Mouse (Mus musculus) forebrain, postnatal 0 days (tissue): ENCODE measurements around the gene Dapk1. TPM values are rescaled to one million over a fixed set of nuclear protein-coding genes. Genes with fewer than 3 reads are reported as not detected.

ENCODE experiments used
- ATAC-seq: fragments of 200-750 bp; cut with Nextera tagmentation; 2 replicates; pipeline ENCODE4 v1.8.0; 2017; ENCODE audit warnings: mild to moderate bottlenecking, moderate library complexity
- DNase-seq: peaks from one replicate; pipeline ENCODE4 v3.0.0-alpha.2; 2015
- H3K27ac ChIP-seq: fragments of 300-500 bp; sonication (generic); 2 replicates; pipeline ENCODE4 v1.5.1; 2014; ENCODE audit warnings: low read depth, mild to moderate bottlenecking, antibody characterized with exemption, low read length, moderate library complexity, mixed read lengths
- H3K27me3 ChIP-seq: fragments of 300-500 bp; sonication (generic); 2 replicates; pipeline ENCODE4 v1.6.1; 2014; ENCODE audit warnings: mild to moderate bottlenecking, low read length, mixed read lengths; ENCODE audit not compliant: insufficient read depth
- H3K36me3 ChIP-seq: fragments of 300-500 bp; sonication (generic); 2 replicates; pipeline ENCODE4 v1.6.1; 2014; ENCODE audit warnings: mild to moderate bottlenecking, moderate library complexity; ENCODE audit not compliant: insufficient read depth
- H3K4me1 ChIP-seq: fragments of 300-500 bp; sonication (generic); 2 replicates; pipeline ENCODE4 v1.6.1; 2014; ENCODE audit warnings: antibody characterized with exemption; ENCODE audit not compliant: insufficient read depth
- H3K4me2 ChIP-seq: fragments of 300-500 bp; sonication (generic); 2 replicates; pipeline ENCODE4 v1.6.1; 2014; ENCODE audit warnings: low read depth, mild to moderate bottlenecking, moderate library complexity
- H3K4me3 ChIP-seq: fragments of 300-500 bp; sonication (generic); 2 replicates; pipeline ENCODE4 v1.5.1; 2014; ENCODE audit warnings: low read depth, low read length, mixed read lengths
- H3K9ac ChIP-seq: fragments of 300-500 bp; sonication (generic); 2 replicates; pipeline ENCODE4 v1.6.1; 2014; ENCODE audit warnings: mild to moderate bottlenecking
- H3K9me3 ChIP-seq: fragments of 300-500 bp; sonication (generic); 2 replicates; pipeline ENCODE4 v1.6.1; 2016; ENCODE audit warnings: low read length
- CTCF ChIP-seq: sonication (generic); IDR thresholded peaks from 2 replicates; pipeline ENCODE4 v1.5.1; 2016; ENCODE audit warnings: antibody characterized with exemption, control low read depth, low read depth
- WGBS: fragments of 180-500 bp; shearing (Covaris S2); extraction: QIAGEN DNeasy Blood & Tissue Kit; methylation state at CpG from one replicate; pipeline ENCODE4 v1.1.7; 2014; 5-methylcytosine and 5-hydroxymethylcytosine counted together
- polyA plus RNA-seq: library from polyadenylated mRNA; unstranded; fragments of >200 nt; fragmentation: Nextera tagmentation; extraction: Ambion mirVana; gene quantifications from 2 replicates; pipeline ENCODE4 v1.2.1, GENCODE M21; 2015
- total RNA-seq: library from RNA; depleted of rRNA; stranded (reverse); fragments of >200 nt; gene quantifications from 2 replicates; pipeline ENCODE4 v1.2.3, GENCODE M21; 2014

Dapk1 gene
- total and polyA plus RNA-seq, 2 experiments from 2014 or later: 35.6 to 72.6 TPM

DNA sequence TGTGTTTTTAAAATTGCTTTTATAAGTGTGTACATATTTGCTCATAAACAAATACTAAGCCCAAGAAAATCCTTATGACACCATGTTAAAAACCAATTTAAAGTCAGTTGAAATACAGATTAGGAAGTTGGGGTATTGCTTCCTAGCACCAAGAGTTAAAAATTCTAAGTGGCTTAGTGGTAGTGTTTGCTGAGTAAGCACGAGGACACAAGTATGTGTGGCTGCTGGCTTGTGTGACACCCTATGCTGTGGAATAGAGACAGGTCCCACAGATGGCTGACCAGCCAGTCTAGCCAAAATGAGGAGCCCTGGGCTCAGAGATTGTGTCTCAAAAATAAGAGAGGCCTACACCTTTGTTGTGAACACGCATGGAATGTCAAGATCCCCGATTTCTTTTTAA, 114.4 kb downstream of the Dapk1 start:
- H3K36me3 ChIP-seq: peaks cover 23% of the 10 kb centered on the region
- H3K27ac ChIP-seq: no peak overlapping the region
- no peaks in the 10 kb centered on the region for H3K27me3 ChIP-seq
- H3K4me3 ChIP-seq: no peak overlapping the region
- no peak for ATAC-seq
- TF ChIP-seq CTCF: no peak
- H3K9ac ChIP-seq: no peak overlapping the region
- H3K4me2 ChIP-seq: no peak overlapping the region
- H3K9me3 ChIP-seq: no peaks in the 10 kb centered on the region
- DNase-seq: no peak
- no peaks in the 10 kb centered on the region for H3K4me1 ChIP-seq
- WGBS: 65% methylated on average over 3 of the region's 3 CpGs

GRCm38 (mm10) chr13:60717421-60717820, 115.7 kb downstream of the Dapk1 start:
- ATAC-seq: no peak
- Histone ChIP-seq H3K4me3 (no peak overlapping the region), H3K4me2 (no peak overlapping the region), H3K4me1 (no peaks in the 10 kb centered on the region), H3K36me3 (peaks cover 29% of the 10 kb centered on the region), H3K27ac (no peak overlapping the region), H3K27me3 (no peaks in the 10 kb centered on the region), H3K9ac (no peak overlapping the region), H3K9me3 (no peaks in the 10 kb centered on the region)
- no peak for DNase-seq
- no peak for TF ChIP-seq CTCF
- 63% methylated on average over 10 of the region's 10 CpGs for WGBS

GRCm38 (mm10) chr13:60719581-60719980, 117.8 kb downstream of the Dapk1 start:
- Histone ChIP-seq H3K9ac (no peak overlapping the region), H3K36me3 (peaks cover 43% of the 10 kb centered on the region), H3K4me3 (no peak overlapping the region), H3K27ac (no peak overlapping the region), H3K9me3 (no peaks in the 10 kb centered on the region), H3K4me2 (no peak overlapping the region), H3K27me3 (no peaks in the 10 kb centered on the region), H3K4me1 (no peaks in the 10 kb centered on the region)
- DNase-seq: no peak
- TF ChIP-seq CTCF: no peak
- 91% methylated on average over 10 of the region's 10 CpGs for WGBS
- ATAC-seq: no peak

GRCm38 (mm10) chr13:60722763-60723162, 121.0 kb downstream of the Dapk1 start:
- WGBS: 93% methylated on average over 8 of the region's 8 CpGs
- no peak for DNase-seq
- no peaks in the 10 kb centered on the region for H3K4me1 ChIP-seq

DNA sequence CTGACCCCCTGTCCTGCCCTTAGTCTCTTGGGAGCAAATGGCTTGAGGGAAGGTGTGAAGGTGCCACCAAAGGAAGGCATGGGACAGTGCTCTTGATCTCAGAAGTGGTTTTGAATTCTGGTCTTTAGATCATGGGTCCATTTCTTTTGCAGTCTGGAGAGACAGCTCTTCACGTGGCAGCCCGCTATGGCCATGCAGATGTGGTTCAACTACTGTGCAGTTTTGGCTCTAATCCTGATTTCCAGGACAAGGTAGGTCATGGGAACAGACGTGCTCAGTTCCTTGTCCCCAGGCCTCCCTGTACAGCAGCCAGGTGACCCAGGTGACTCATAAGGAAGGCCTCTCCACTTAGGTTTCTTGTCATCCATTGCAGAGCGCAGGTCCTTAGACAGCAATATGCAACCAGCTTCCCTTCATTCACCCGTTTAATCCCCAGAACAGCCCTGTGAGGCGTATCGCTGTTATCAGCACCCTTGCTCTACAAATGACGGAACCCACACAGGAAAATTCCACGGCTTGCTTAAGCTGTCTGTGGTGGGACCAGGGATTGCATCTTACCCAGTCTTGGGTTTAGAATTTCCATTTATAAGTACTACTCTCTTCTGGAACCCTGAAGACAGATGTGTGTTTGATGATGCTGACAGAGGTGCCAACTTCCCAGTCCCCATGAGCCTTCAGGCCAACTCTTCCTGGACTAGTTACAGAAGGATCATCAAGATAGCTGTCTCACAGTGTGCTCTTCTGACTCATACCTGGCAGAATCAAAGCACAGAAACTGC, 126.7 kb downstream of the Dapk1 start:
- no peak overlapping the region for H3K4me3 ChIP-seq
- peaks cover 83% of the 10 kb centered on the region for H3K36me3 ChIP-seq
- no peak overlapping the region for H3K27ac ChIP-seq
- H3K9ac ChIP-seq: no peak overlapping the region
- H3K27me3 ChIP-seq: no peaks in the 10 kb centered on the region
- ATAC-seq (no peak), DNase-seq (no peak)
- WGBS: 92% methylated on average over 9 of the region's 9 CpGs
- no peaks in the 10 kb centered on the region for H3K4me1 ChIP-seq
- no peak overlapping the region for H3K4me2 ChIP-seq
- no peaks in the 10 kb centered on the region for H3K9me3 ChIP-seq
- TF ChIP-seq CTCF: no peak

More at GRCm38 (mm10) chr13:60722763-60723162, 121.0 kb downstream of the Dapk1 start:
- Histone ChIP-seq H3K27me3 (no peaks in the 10 kb centered on the region), H3K9ac (no peak overlapping the region), H3K4me3 (no peak overlapping the region), H3K27ac (no peak overlapping the region), H3K36me3 (peaks cover 67% of the 10 kb centered on the region), H3K4me2 (no peak overlapping the region), H3K9me3 (no peaks in the 10 kb centered on the region)
- no peak for TF ChIP-seq CTCF
- no peak for ATAC-seq

DNA sequence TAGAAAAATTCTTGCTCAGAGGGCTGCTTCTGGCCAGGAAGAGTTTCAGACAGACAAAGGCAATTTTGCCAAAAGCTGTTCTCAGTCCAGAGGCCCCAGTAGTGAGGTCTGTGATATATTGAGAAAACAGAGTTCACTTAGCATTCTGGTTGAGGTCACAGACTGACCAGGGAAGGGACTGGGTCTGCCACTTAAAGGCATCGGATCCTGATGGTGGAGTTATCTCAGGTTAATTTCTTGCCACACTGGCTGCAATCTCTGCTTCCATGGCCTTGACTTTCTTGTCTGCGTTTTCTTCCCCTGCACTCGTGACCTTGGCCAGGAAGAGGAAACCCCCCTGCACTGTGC, 127.3 kb downstream of the Dapk1 start:
- Histone ChIP-seq H3K9me3 (no peaks in the 10 kb centered on the region), H3K27me3 (no peaks in the 10 kb centered on the region), H3K9ac (no peak overlapping the region), H3K4me2 (no peak overlapping the region), H3K4me1 (no peaks in the 10 kb centered on the region), H3K36me3 (peaks cover 85% of the 10 kb centered on the region), H3K27ac (no peak overlapping the region), H3K4me3 (no peak overlapping the region)
- WGBS: 91% methylated on average over 3 of the region's 3 CpGs
- DNase-seq (no peak), ATAC-seq (no peak)
- TF ChIP-seq CTCF: no peak

DNA sequence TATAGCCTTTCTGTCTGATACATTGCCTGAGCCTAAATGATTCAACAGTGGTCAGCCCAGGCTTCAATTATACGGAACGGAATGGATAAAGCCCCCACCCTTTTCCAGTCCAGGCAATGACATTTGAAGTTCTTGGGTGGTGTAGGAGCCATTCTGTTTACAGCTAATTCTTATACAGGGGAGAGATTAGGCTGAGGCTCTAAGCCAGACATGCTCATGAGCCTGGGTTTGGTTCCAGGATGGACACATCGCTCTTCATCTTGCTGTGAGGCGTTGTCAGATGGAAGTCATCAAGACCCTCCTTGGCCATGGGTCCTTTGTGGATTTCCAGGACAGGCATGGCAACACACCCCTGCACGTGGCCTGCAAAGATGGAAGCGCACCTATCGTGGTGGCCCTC, 128.8 kb downstream of the Dapk1 start:
- no peak for DNase-seq
- Histone ChIP-seq H3K9ac (no peak overlapping the region), H3K27ac (no peak overlapping the region), H3K9me3 (no peaks in the 10 kb centered on the region), H3K4me1 (no peaks in the 10 kb centered on the region), H3K4me2 (no peak overlapping the region), H3K36me3 (peaks cover 88% of the 10 kb centered on the region), H3K27me3 (no peaks in the 10 kb centered on the region), H3K4me3 (no peak overlapping the region)
- 94% methylated on average over 7 of the region's 7 CpGs for WGBS
- ATAC-seq: no peak
- no peak for TF ChIP-seq CTCF
